Mouse (Mus musculus) testis, adult 2 months (tissue): ENCODE results near the gene Zc3h10.

Experiments used
- CTCF ChIP-seq: fragments of 200-500 bp; IDR thresholded peaks from 2 replicates; pipeline ENCODE4 v1.5.1; 2012; ENCODE audit warnings: low read depth, mild to moderate bottlenecking, inconsistent platforms, low read length, moderate library complexity; ENCODE audit not compliant: control insufficient read depth, insufficient read depth, insufficient replicate concordance
- POLR2A ChIP-seq: fragments of 200-500 bp; IDR thresholded peaks from 2 replicates; pipeline ENCODE4 v1.6.1; 2012; ENCODE audit warnings: low read depth, mild to moderate bottlenecking, inconsistent platforms, low read length, moderate library complexity; ENCODE audit not compliant: control insufficient read depth

- TF ChIP-seq CTCF, result no peak
- no peak for TF ChIP-seq POLR2A
Observed at GRCm38 (mm10) chr10:128509203-128509602, 38.4 kb downstream of the Zc3h10 start.
